Mouse (Mus musculus) thymus, adult 2 months (tissue): ENCODE measurements at regions not wholly inside any gene's neighbourhood (a gene's known extent, or its start where the extent isn't known, plus 50 kb on each side); places are given as distances from the start of the nearest gene placed in this dataset.

ENCODE experiments used
- CTCF ChIP-seq: fragments of 200-500 bp; IDR thresholded peaks from 2 replicates; pipeline ENCODE4 v1.5.1; 2012; ENCODE audit warnings: mild to moderate bottlenecking, control low read depth, low read length, moderate library complexity, borderline replicate concordance; ENCODE audit not compliant: control insufficient read depth, poor library complexity, insufficient read depth; ENCODE audit errors: extremely low read depth
- POLR2A ChIP-seq: fragments of 200-500 bp; IDR thresholded peaks from 2 replicates; pipeline ENCODE4 v1.6.1; 2012; ENCODE audit warnings: mild to moderate bottlenecking, low read length, control low read depth, moderate library complexity; ENCODE audit not compliant: control insufficient read depth, poor library complexity, insufficient read depth; ENCODE audit errors: extremely low read depth

DNA sequence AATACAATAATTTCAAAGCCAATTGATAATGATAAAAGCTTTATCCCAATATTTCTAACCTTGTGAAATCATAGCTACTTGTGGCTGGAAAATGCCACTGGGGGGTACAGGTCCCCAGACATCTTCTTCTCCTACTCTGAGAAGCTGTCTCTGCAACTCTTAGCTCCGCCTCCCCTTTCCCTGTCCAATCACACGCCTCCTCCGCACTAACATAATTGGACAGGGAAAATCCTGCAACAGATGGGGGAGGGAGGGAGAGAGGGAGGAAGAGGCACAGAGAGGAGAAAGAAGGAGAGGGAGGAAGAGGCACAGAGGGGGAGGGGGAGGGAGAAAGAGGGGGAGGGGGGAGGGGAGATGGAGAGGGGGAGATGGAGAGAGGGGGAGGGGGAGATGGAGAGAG is 73.3 kb downstream of the Gm11983 start:
- TF ChIP-seq POLR2A, result no peak
- TF ChIP-seq CTCF, result no peak
